Mouse (Mus musculus): Measurements from ENCODE around the gene Hist1h2ad.
"Not testable (repeated sequence)": the region's sequence is repeated elsewhere in the genome, so short reads cannot be mapped to it uniquely, and the experiment has no call there.

Gene Hist1h2ad

GRCm38 (mm10) chr13:23573898-23574524, at the start of gene Hist1h2ad, which contains the start of gene Hist1h2bf:
TSS of gene Hist1h2ad (plus strand) at chr13:23574381.
TSS of gene Hist1h2bf (minus strand) at chr13:23574196.
- peak; percentile 66 to 86 for DNase-seq (ENCODE audit: low spot score in 2 of 2)

GRCm38 (mm10) chr13:23524654-23525053, 49.5 kb upstream of the Hist1h2ad start:
- DNase-seq (ENCODE audit: low spot score in 2 of 2): peak; percentile 55 to 66

DNA sequence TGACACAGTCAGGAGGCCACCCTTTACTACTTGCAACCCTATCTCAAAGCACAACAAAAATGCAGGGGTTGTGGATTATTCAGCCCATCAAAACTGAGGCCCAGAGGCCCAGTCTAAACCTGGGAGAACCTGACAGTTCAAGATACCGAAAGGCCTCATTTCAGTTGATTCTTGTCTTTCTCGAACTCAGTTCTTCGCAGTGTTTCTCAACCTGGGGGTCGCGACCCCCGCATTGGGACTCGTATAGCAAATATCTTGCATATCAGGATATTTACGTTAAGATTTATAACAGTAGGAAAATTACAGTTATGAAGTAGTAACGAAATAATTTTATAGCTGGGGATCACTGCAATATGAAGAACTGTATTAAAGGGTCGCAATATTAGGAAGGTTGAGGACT, 48.3 kb upstream of the Hist1h2ad start:
- DNase-seq (ENCODE audit: low spot score in 2 of 2): no peak

- DNase-seq (ENCODE audit: low spot score in 2 of 2): peak; percentile 90 to 91
These were observed 47.9 kb upstream of the Hist1h2ad start for GRCm38 (mm10) chr13:23526312-23526711.

GRCm38 (mm10) chr13:23529005-23529404, 45.2 kb upstream of the Hist1h2ad start:
- DNase-seq (ENCODE audit: low spot score in 2 of 2): no peak

DNA sequence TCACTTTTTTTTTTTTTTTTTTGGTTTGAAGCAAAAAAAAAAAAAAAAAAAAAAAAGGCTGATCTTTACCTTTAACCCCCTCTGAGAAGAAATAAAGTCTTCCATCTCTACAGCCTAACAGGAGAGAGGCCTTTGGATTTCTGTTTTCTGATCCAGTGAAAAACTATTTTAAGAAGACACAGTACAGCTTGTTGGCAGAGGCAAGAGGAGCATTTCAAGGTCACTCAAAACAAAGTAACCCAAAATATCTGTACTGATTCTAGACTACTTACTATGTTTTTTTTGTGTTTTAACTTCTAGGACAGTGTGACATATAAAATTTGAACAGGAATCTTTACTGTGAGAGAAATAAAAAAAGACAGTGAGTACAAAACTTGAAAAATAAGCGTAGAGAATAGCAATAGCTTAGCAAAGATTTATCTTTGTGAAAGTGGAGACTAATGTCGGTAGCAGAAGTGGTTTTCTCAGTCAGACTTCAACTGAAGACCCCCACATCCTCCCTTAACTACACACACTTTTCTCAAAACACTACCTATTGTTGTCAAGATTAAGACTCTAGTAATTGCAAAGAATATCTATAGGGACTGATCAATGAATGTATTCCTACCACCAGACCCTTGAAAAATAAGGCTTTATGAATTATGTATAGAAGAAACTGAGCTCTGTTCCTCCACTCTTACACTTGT, 44.6 kb upstream of the Hist1h2ad start:
- DNase-seq (ENCODE audit: low spot score in 2 of 2): no peak

DNA sequence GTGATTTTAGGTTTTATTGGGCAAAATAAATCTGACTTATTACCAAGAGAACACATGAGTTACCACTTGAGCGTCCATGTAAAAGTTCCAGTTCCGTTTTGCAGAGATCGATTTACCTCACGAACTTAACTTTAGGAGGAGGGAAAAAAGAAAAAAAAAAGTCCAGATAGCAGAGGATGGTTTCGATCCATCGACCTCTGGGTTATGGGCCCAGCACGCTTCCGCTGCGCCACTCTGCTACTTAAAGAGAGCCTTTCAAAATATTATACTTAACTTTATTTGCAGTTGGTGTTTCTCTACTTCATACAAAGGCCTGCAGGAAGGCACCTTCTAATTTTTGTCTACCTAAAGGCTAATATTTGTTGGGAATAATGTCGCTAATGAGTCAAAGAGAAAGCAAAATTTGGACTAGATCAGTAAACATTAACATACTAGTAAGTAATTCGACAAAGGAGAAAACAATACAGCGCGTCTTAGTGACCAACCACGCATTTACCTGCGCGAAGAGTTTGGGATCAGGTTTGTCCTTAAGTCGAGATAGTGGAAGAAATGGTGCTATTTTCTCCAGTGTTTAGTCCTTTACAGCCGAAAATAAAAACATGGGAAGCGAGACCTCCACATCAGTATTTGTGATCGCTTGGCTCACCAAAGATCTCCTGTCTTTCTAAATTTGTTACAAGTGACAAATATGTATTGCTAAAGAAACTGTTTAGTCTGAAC, 43.8 kb upstream of the Hist1h2ad start:
- peak; percentile 47 to 56 for DNase-seq (ENCODE audit: low spot score in 2 of 2)

GRCm38 (mm10) chr13:23530901-23531875, 43.0 kb upstream of the Hist1h2ad start, which contains the start of gene Hist1h4h:
TSS of gene Hist1h4h (plus strand) at chr13:23531050.
- DNase-seq (ENCODE audit: low spot score in 2 of 2): peak; percentile 96 to 98

DNA sequence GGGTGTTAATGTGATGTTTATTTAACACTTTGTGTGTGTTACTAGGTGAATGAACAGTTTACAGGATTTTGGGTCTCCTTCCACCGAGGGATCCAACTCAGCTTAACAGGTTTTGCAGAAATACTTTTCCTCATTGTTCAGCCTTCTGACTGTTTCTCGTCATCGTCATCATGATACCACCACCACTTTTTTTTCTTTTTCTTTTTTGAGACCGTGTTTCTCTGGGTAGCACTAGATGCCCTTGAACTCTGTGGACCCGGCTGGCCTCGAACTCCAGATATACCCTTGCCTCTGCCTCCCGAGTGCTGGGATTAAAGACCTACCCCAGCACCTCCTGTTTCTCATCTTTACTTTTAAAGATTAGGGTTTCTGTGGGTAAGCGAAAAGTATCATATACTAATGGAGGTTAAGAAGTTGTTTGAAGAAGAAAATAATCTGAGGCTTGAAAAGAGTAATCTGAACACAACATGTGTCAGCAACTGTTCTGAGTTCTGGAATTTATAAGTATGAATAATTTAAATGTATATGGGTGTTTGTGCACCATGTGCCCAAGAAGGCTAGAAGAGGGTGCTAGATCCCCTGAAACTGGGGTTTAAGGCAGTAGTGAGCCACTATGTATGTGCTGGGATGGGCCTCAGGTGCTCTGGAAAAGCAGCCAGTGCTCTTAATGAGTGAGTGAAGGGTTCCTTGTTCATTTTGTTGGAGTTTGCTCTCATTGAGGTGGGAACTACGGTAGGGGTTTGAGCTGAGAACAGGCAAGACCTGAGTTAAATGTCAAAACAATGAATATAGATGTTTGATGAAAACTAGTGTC, 41.7 kb upstream of the Hist1h2ad start:
- no peak for DNase-seq (ENCODE audit: low spot score in 2 of 2)

GRCm38 (mm10) chr13:23533560-23534367, 40.4 kb upstream of the Hist1h2ad start, which contains the start of gene Hist1h2af:
TSS of gene Hist1h2af (plus strand) at chr13:23533906.
- peak; percentile 40 to 54 for DNase-seq (ENCODE audit: low spot score in 2 of 2)

DNA sequence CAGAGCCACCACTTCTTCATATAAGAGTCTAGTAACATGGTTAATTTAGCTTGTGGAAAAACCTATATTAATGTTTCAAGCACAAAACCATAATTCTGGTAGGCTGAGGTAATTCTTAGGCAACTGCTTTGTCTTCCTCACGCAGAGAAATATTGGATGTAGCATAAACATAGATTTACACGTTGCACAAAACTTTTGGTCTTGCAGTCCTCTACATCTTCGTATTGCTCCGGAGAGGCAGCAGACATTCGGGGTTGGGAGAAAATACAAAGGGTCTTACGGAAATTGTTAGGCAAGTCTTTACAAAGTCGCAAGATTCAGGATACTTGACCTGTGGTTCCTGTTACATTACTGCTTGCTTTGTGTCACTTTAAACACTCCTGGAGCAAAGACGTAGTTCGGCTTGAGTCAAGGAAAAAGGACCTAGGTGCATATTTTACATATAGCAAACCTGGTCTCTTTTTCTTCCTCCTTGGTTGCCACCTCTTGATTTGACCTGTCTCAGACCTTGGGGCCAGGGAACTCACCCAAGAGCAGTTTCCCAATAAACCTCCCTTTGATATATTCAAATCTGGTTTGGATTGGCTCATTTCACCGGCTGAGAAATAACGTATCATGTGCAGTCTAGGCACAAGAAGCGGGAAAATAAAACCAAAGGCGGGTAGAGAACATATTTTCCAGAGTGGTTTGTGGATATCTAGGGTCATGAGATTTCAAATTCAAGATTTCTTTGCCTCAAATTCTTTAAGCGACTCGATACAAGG, 39.6 kb upstream of the Hist1h2ad start:
- no peak for DNase-seq (ENCODE audit: low spot score in 2 of 2)

- peak; percentile 77 to 81 for DNase-seq (ENCODE audit: low spot score in 2 of 2)
These were observed 38.8 kb upstream of the Hist1h2ad start, which contains the start of gene Hist1h3g for GRCm38 (mm10) chr13:23535137-23536075. TSS of gene Hist1h3g (plus strand) at chr13:23535422.

GRCm38 (mm10) chr13:23536076-23536822, 37.9 kb upstream of the Hist1h2ad start:
- DNase-seq (ENCODE audit: low spot score in 2 of 2): no peak

DNA sequence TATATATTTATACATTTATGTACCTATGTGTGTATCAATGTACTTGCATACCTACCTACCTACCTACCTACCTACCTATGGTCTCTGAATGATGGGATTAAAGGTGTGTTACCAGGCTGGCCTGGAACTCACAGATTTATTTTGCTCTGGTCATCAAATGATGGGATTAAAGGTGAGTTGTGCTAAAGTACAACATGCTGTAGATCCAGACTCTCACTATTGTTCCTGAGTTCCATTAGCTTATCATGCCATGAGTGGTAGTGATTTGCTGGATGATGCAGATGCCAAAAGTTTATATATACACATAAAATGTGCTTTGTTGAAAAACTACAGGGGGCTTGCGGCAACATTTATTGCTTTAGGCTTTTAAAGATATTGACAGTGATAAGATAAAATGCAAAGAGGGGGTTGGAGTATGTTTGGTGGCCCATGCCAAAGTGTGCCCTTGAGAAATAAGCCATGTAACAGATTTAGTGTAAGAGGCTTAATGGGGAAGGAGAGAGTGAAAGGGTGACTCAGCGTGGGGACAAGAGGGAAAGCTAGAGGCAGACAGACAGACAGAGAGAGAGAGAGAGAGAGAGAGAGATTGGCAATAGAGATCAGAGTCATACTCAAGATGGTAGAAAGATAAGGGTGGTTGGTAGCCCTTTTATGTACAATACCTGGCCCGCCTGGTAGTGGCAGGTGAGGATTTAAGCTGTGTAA, 37.0 kb upstream of the Hist1h2ad start:
- no peak for DNase-seq (ENCODE audit: low spot score in 2 of 2)

DNA sequence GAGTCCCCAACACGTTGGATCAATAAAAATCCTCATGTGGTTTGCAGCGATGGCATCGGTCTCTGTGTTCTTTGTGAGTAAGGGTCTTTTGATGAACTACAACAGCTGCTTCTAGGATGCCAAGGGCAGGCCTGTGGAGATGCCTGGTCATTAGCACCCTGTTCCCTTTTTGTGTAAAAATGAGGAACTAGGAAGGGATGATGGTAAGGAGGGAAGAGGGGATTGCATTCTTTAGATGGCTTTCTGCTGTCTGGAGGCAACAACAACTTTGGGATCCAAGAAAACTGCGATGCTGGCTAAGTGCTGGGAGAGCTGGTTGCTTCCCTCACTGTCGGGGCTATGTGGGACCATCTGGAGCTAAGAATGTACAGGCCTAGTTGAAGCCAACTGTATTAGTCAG, 35.9 kb upstream of the Hist1h2ad start:
- no peak for DNase-seq (ENCODE audit: low spot score in 2 of 2)

- DNase-seq (ENCODE audit: low spot score in 2 of 2): not testable (repeated sequence)
These were observed 34.4 kb upstream of the Hist1h2ad start for GRCm38 (mm10) chr13:23539821-23540220.
